Mouse (Mus musculus): Measurements from ENCODE around the gene Unc119b. TPM values are rescaled to one million over a fixed set of nuclear protein-coding genes. Genes with fewer than 3 reads are reported as not detected.
"Not testable (repeated sequence)": the region's sequence is repeated elsewhere in the genome, so short reads cannot be mapped to it uniquely, and the experiment has no call there.

Unc119b gene
- polyA plus RNA-seq, 1 experiment from 2014 or later = 17.3 TPM

DNA sequence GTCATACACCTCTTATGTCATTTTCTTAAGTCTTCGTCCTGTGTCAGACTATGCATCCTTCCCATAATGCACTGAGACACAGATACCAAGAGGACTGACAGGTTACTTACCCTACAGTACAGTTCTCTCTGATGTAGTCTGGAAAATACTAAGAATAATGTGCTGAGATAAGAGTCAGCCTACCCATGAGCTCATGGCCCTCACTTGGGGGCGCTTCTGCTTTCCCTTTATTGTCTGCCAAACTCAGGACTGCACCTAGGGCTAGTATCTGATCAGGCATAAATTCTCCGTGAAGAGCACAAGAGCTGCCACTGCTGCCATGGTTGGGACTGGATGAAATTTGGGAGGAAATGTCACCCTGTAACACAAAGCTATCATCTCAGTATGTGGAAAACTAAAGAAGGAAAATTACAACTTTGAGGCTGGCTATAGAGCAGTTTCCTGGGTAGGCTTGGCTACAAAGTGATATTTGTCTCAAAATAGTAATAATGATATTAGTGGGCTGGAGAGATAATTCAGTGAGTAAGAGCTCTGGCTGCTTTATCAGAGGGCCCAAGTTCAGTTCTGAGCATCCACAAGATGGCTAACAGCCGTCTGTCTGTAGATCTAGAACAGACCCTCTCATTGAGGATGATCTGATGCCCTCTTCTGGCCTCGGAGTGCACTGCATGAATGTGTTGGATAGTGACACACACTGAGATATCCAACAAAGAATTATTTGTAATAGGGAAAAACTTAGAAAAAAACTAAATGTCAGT, 58.5 kb downstream of the Unc119b start:
- H3K4me2 ChIP-seq = no peak overlapping the region
- WGBS = 50% methylated on average over 5 of the region's 5 CpGs
- no peak overlapping the region for H3K4me3 ChIP-seq
- H3K27ac ChIP-seq (replicated peaks) = no peak overlapping the region
- no peak overlapping the region for H3K9ac ChIP-seq
- H3K4me1 ChIP-seq = peaks cover 28% of the 10 kb centered on the region
- H3K27me3 ChIP-seq (replicated peaks) = no peaks in the 10 kb centered on the region
- H3K9me3 ChIP-seq = no peaks in the 10 kb centered on the region
- H3K36me3 ChIP-seq = peaks cover 28% of the 10 kb centered on the region
- no peak for ATAC-seq (ENCODE audit: extremely low read depth, insufficient number of reproducible peaks, low FRiP score, low TSS enrichment)

DNA sequence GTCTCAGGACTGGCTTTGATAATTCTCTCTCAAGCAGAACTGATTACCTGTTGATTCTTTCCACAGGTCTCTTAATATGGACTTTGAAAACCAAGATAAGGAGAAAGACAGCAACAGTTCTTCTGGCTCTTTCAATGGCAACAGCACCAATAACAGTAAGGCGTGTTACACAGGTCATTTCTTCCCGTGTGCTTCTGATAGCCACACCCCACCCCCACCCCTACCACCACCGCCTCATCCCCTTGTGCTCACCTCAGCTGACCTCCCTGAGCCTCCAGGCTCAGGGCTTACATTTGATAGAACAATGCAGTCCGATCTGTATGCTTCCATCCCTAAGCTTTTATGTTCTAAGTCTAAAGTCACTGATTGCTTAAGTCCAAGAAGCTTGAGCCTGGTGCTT, 60.0 kb downstream of the Unc119b start:
- Histone ChIP-seq H3K9ac (no peak overlapping the region), H3K4me3 (no peak overlapping the region), H3K27me3 (replicated peaks) (no peaks in the 10 kb centered on the region), H3K9me3 (no peaks in the 10 kb centered on the region), H3K27ac (replicated peaks) (no peak overlapping the region), H3K4me1 (peaks cover 40% of the 10 kb centered on the region), H3K36me3 (peaks cover 19% of the 10 kb centered on the region), H3K4me2 (no peak overlapping the region)
- ATAC-seq (ENCODE audit: extremely low read depth, insufficient number of reproducible peaks, low FRiP score, low TSS enrichment) = no peak
- 64% methylated on average over 4 of the region's 4 CpGs for WGBS

DNA sequence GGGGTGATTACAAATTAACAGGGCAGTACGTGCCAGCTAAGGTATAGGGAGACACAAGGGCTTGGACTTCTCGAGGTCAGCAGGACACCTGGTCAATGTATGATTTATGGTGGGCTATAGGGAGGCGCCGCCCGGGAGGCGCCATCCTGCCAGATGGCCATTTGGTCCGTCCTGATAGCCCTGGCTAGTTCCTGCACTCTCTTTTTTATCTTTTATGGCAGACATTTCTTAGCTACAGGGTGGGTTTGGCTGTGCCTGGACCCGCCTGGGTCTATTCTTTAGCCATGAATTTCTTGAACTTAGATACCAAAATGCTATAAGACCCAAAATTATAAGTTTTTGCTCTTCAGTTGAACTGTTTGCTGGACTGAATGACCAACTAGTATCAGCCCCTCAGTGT, 61.5 kb downstream of the Unc119b start:
- 76% methylated on average over 8 of the region's 8 CpGs for WGBS
- H3K27me3 ChIP-seq (replicated peaks); H3K9me3 ChIP-seq; ATAC-seq (ENCODE audit: extremely low read depth, insufficient number of reproducible peaks, low FRiP score, low TSS enrichment); H3K9ac ChIP-seq; H3K27ac ChIP-seq (replicated peaks); H3K4me3 ChIP-seq: not testable (repeated sequence)
- peaks cover 55% of the 10 kb centered on the region for H3K4me1 ChIP-seq
- peak overlapping the region; percentile 21; the same call in 1 of the 2 replicates for H3K4me2 ChIP-seq
- H3K36me3 ChIP-seq = peaks cover 19% of the 10 kb centered on the region

Other genes starting within 250 kb of the Unc119b start
- 4.5 and 6.2 TPM in 2 replicates for gene Oasl2, start 238.0 kb downstream of the Unc119b start, polyA plus RNA-seq (2015; fragmentation: Nextera tagmentation; extraction: Ambion mirVana)
- 0.56 and 0.67 TPM in 2 replicates for gene Oasl1, start 211.7 kb downstream of the Unc119b start, polyA plus RNA-seq (2015; fragmentation: Nextera tagmentation; extraction: Ambion mirVana)
- gene 2210016L21Rik, start 192.8 kb downstream of the Unc119b start, polyA plus RNA-seq (2015; fragmentation: Nextera tagmentation; extraction: Ambion mirVana) = 37.4 and 40.6 TPM in 2 replicates
- gene Hnf1a, start 163.9 kb downstream of the Unc119b start, polyA plus RNA-seq (2015; fragmentation: Nextera tagmentation; extraction: Ambion mirVana) = 0.13 and 0.17 TPM in 2 replicates
- gene Sppl3, start 123.8 kb downstream of the Unc119b start, polyA plus RNA-seq (2015; fragmentation: Nextera tagmentation; extraction: Ambion mirVana) = 6.5 and 6.9 TPM in 2 replicates
- 16.7 and 18.7 TPM in 2 replicates for gene Gm10401, start 36.7 kb downstream of the Unc119b start, polyA plus RNA-seq (2015; fragmentation: Nextera tagmentation; extraction: Ambion mirVana)
- gene Acads, start 15.6 kb downstream of the Unc119b start, polyA plus RNA-seq (2015; fragmentation: Nextera tagmentation; extraction: Ambion mirVana) = 103 and 112 TPM in 2 replicates
- 65.8 and 71.6 TPM in 2 replicates for gene Mlec, start 23.2 kb upstream of the Unc119b start, polyA plus RNA-seq (2015; fragmentation: Nextera tagmentation; extraction: Ambion mirVana)
- gene Cabp1, start 59.4 kb upstream of the Unc119b start, polyA plus RNA-seq (2015; fragmentation: Nextera tagmentation; extraction: Ambion mirVana) = 0.53 and 0.60 TPM in 2 replicates
- 63.6 and 73.0 TPM in 2 replicates for gene Pop5, start 100.9 kb upstream of the Unc119b start, polyA plus RNA-seq (2015; fragmentation: Nextera tagmentation; extraction: Ambion mirVana)
- gene Rnf10, start 137.9 kb upstream of the Unc119b start, polyA plus RNA-seq (2015; fragmentation: Nextera tagmentation; extraction: Ambion mirVana) = 111 and 121 TPM in 2 replicates
- 67.1 and 70.2 TPM in 2 replicates for gene Coq5, start 144.7 kb upstream of the Unc119b start, polyA plus RNA-seq (2015; fragmentation: Nextera tagmentation; extraction: Ambion mirVana)
- 1,196 and 1,415 TPM in 2 replicates for gene Dynll1, start 166.0 kb upstream of the Unc119b start, polyA plus RNA-seq (2015; fragmentation: Nextera tagmentation; extraction: Ambion mirVana)
- 112 and 115 TPM in 2 replicates for gene Srsf9, start 192.2 kb upstream of the Unc119b start, polyA plus RNA-seq (2015; fragmentation: Nextera tagmentation; extraction: Ambion mirVana)
- gene Gatc, start 206.2 kb upstream of the Unc119b start, polyA plus RNA-seq (2015; fragmentation: Nextera tagmentation; extraction: Ambion mirVana) = 22.0 and 22.8 TPM in 2 replicates
- 40.2 and 42.4 TPM in 2 replicates for gene Triap1, start 206.2 kb upstream of the Unc119b start, polyA plus RNA-seq (2015; fragmentation: Nextera tagmentation; extraction: Ambion mirVana)
- 1,395 and 1,520 TPM in 2 replicates for gene Cox6a1, start 214.0 kb upstream of the Unc119b start, polyA plus RNA-seq (2015; fragmentation: Nextera tagmentation; extraction: Ambion mirVana)